Mouse (Mus musculus) E14TG2a.4 (cell line): ENCODE data around the gene Cdc42ep4.

Experiments used
- CTCF ChIP-seq: conservative IDR thresholded peaks from 2 replicates; pipeline ENCODE4 v1.5.1; 2014; ENCODE audit warnings: low read length
- NANOG ChIP-seq: IDR thresholded peaks from 2 replicates; pipeline ENCODE4 v1.6.1; 2014; ENCODE audit warnings: borderline replicate concordance, low read length, mixed read lengths
- POU5F1 ChIP-seq: IDR thresholded peaks from 2 replicates; pipeline ENCODE4 v1.6.1; 2014; ENCODE audit warnings: low read length, borderline replicate concordance

- TF ChIP-seq CTCF: peak; percentile 17; the same call in 1 of the 2 replicates
- no peak for TF ChIP-seq POU5F1
- no peak for TF ChIP-seq NANOG
Measured at GRCm38 (mm10) chr11:113750571-113751483, 854 bp downstream of the Cdc42ep4 start.
